Mouse (Mus musculus): ENCODE data around the gene Tceal5. TPM values are rescaled to one million over a fixed set of nuclear protein-coding genes. Genes with fewer than 3 reads are reported as not detected.
"Not testable (repeated sequence)": the region's sequence is repeated elsewhere in the genome, so short reads cannot be mapped to it uniquely, and the experiment has no call there.

Tceal5 gene
- 10 to 100 TPM; 18.0 to 23.2 TPM for total RNA-seq (2021)

DNA sequence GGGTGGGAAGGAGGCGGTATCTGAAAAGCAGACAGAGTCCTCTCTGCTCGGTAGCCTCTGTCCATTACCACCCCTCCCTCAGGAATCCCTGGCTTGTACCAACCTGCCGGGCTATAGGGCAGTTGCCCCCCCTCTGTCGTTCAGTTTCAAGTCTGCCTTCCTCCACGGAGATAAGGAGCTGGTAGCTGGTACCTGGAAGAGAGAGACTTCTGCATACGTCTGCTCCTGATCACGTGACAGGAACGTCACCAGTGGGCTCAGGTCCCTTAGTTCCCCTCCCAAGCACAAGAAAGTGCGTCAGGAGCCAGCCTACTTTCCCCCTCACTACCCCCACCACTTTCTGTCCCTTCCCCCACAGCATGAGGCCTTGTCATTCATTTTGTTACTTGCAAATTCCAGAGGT is at the start of gene Tceal5:
TSS of gene Tceal5 (minus strand) at position 213 of the 403 bp plus-strand sequence.
- peak; percentile 52 for DNase-seq

DNA sequence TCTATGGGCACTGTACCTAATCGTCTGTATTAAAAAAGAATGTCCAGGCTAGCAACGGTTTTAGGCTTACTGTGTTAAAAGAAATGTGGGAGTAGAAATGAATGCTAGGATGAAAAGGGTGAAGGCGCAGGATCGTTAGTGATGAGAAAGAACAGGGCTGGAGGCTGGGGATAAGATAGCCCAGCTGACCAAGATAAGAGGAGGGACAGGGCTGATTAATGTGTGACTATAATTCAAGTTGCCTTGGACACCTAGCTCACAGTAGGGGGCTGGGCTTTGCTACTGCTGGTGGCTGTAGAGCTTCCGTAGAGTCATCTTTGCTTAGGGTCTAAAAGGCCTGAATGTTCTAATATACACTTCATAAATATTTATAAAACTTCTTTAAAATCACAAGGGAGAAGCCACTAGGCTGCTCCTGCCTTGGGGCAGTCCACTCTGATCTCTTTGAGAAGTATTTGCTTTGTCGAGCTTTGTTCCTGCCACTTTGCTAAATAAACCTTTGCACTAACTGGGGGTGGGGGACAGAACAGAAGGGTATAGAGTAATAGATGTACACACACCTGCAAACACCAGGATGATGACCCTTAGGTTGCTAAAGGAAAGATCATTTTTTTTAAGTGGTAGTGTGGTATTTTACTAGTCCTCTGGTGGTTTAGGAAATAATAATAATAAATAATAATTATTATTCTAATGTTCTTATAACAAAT is 48.5 kb upstream of the Tceal5 start:
- DNase-seq, result no peak

DNA sequence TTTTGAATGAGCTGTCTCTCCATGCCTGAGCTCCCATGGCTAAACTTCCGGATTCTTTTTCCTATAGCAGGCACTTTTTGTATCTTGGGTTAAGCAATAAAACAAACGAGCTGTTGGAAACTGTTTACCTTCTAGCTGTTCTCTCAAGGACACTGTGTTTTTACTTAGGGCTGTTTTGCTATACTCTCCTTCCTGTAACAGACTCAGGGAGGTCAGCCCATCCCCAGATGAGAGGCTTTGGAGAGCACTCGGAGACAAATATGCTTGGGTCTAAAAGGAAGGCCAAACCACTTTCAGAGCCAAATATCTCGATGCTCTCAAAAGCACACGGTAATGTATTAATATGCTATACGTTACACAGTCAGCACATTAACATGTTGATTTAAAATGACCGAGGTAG is 46.0 kb upstream of the Tceal5 start:
- DNase-seq, result no peak

DNA sequence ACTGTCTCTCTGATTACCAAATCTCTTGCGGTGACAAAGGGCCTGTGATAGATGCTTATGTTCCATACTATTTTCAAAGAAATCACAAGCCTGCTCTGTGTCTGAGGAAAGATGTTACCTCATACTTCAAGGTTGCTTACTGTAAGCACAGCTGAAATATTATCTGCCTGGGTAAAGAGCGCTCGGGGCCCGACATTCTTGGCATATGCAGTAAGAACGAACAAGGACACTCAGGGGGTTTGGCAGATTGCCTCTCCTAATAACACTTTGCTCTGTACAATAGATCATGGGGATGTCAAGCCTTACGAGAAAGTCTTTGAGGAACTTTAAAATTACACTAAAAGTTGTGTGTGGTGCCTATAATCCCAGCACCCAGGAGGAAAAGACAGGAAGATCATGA is 45.1 kb upstream of the Tceal5 start:
- peak; percentile 12 for DNase-seq

DNA sequence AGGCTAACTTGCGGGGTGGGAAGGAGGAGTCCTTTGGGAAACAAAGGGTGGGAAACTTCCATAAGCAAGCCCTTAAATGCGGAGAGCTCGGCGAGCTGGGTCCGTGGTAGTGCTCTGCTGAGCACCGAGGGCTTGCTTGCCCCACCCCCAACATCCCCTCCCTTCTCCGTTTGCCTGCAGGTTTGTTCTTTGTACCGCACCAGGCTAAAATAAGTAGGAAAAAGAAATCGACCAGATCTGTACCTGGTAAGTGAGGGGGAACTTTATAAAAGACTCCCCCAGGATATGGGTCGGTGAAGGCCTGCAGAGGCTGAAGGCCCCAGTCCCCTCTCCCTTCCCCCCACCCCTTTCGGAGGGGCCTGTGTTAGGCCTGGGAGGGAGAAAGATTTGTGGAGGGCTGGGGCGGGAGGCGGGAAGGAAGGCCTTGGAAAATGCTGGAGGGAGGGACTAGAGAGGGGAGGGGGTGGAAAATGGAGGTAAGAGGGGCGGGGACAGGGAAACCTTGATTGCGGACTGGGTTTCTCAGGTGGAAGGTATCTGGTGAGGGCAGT is 41.9 kb upstream of the Tceal5 start:
- peak; percentile 19 for DNase-seq

DNA sequence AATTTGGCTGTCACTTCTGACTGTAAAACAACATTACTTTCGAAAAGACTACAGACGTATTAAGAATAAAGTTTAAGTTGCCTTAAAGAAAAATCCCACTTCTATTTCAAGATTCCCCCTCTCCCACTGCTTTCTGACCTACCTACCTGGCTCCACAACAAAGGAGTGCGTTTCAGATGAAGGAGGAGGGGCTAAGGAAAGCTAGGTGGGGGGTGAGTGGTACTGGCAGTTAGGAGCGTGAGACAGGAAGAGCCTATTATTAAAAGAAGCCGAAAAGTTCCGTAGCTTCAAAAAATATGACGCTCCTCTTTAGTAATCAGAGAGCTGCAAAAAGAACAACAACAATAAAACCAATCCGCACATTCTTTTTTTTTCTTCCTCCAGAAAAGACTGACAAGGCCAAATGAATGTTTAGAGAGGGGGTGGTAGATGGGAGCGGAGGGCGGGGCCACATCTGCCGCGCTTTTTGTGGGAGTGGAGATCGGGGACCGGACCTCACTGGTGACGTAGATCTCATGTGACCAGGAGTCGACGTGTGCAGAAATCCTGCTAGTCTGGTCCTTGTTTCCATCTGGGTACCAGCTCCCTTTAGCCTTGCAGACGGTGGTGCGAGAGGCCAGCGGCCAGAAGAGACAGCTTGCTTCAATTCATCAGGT is 41.0 kb upstream of the Tceal5 start, which contains the start of gene Tceal9:
TSS of gene Tceal9 (plus strand) at position 506 of the 656 bp plus-strand sequence.
- DNase-seq, result peak; percentile 77

DNA sequence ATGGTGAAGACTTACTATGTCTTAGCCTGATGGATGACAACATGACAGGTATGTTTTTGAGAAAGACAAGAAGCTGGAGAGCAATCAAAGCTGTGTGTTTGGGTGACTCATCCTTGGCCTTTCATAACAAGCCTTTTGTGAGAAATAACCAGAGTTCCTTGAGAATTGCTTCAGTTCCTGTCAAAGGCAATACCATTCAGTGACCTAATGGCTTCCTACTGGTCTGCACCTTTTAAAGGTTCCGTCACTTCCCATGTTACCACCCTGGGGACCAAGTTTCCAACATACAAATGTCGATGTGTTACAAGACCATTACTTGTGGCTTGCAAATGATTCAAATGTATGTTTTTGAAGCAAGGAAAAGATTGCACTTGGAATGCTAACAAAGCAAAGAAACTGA is 39.5 kb upstream of the Tceal5 start:
- no peak for DNase-seq

DNA sequence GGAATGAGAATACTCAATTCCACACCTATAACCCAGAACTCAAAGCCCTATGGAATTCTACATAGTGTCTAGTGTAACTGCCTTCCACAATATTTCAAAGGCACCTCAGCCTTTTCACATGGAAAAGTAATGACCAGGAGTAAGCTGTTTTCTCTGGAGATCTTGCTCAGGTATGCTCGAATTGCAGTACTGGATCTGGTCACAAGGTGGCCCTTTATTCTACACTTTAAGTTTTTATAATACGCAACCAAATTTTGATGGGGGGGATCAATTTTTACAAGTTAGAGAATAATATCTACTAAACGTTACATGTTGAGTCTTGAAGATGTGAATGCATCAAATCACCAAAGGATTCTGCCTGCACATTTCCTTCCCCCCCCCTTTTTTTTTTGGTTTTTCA is 34.4 kb upstream of the Tceal5 start:
- DNase-seq, result peak; percentile 52

DNA sequence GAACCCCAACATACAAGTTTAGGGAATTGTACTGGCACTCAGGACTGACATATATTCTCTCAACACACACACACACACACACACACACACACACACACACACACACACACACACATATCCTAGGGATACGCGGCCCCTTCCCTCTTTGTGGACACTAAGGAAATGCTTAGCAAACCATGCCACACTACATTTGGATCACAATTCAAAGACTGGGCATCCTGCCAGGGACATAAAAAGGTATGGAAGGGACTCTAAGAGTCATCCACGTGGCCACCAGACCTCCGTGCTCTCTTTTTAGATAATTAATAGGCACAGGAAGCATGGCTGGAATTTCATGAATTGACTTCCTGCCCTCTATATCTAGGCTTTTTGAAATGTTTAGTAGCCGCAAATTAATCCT is 24.1 kb upstream of the Tceal5 start:
- peak; percentile 56 for DNase-seq

DNA sequence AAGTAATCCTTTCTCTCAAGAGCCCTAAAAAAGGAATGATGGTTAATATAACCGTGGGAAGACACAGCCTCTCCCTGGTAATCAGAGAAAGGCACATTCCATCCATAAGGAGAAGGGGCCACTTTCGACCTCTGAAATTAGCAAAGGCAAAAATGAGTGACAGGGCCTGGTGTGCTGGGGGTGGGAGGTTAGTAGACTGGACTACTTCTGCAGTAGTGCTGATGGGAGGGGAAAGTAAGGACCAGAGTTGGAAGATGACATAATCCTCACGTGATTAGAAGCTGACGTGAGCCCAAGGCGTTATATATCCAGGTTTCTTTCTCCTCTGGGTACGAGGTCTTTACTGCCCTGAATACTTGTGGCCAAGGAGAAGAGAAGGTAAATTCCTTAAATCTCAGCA is 20.0 kb upstream of the Tceal5 start:
- no peak for DNase-seq

DNA sequence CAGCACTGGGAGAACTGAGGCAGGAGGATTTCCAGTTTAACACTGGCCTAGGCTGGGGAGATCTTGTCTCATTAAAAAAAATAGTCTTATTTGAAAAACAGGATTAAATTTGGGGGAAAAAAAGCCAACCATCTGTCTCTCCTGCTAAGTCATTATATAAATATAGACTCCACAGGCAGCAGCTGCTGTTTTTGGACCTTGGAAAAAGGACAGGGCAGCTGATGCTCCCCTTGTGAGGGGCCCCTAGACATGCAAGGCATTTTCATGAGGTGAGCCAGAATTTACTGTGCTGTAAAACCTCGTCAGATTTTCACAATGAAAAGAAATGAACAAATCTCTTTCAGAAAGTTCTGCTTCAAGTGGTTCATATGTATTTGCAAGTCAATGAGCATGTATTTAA is 12.6 kb upstream of the Tceal5 start:
- DNase-seq, result no peak

DNA sequence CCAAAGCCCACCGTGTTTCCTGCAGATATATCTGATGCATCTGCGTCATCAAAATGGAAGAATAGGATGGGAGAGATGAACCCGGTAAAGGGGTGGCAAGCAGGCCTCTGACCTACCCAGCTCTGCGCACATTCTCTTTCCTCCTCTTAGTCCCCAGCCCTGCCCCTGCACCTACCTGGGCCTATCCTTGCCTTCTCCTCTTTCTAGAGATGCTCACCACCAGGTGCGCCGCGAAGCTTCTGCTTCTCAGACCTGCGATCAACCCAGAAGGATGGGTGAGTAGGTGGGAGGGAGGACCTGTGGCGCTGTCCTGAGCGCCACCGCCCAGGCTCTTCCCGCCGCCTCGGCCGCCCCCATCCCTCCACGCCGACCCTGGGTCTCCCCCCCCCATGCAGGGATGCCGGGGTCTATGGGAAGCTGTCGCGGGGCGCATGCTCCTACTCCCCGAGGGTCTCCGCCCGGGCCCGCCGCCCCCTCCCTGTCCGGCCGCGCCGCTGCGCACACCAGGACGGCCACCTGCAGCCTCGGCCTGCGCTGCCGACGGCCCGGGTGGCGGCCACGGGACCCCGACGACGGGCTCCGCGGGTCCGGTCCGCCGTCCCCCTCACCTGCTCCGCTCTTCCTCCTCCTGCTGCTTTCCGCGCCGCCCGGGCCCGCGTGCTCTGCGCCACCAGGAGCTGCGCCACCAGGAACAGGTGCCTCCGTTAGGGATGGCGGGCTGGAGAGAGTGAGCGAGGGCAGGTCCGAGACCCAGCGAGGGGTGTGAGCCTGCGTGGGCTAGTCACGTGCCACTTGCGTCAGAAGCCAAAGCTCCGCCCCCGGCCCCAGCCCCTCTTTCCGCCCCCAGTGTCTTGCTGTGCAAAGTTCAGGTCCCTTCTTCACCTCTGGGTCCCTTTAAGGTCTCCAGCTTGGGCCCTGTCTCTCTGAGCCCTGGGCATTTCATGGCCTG is 11.3 kb upstream of the Tceal5 start, which contains the start of the genes Tceal7 and Bex1:
TSS of gene Tceal7 (plus strand) at position 51 of the 949 bp plus-strand sequence.
TSS of gene Bex1 (minus strand) at position 785 of the 949 bp plus-strand sequence.
- not testable (repeated sequence) for DNase-seq

DNA sequence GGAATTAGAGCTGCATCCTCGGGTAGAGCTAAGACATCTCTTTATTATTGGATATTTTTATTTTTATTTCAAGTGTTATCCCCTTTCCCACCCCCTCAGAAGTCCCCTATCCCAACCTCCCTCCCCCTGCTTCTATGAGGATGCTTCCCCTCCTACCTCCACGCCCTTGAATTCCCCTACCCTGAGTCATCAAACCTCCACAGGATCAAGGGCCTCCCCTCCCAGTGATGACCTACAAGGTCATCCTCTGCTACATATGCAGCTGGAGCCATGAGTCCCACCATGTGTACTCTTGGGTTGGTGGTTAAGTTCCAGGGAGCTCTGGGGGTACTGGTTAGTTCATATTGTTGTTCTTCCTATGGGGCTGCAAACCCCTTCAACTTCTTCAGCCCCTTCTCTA is 9.7 kb upstream of the Tceal5 start:
- DNase-seq, result no peak

DNA sequence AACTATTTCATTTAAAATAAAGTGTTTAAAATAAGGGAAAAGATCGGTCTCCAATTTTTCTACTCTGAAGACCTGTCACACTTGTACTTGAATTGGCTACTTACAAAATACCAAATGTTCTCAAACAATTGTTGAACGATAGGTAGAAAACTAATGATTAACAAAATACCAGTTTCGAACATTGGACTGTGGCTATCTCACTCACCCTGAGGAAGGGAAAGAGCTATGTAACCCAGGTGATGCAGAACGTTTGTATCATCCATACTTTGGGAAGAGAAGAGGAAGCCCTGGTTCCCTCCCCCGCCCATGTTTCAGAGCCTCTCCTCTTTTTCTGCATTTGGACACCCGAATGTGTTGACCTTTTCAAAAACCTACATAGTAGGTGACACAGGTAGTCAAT is 730 bp upstream of the Tceal5 start:
- no peak for DNase-seq

DNA sequence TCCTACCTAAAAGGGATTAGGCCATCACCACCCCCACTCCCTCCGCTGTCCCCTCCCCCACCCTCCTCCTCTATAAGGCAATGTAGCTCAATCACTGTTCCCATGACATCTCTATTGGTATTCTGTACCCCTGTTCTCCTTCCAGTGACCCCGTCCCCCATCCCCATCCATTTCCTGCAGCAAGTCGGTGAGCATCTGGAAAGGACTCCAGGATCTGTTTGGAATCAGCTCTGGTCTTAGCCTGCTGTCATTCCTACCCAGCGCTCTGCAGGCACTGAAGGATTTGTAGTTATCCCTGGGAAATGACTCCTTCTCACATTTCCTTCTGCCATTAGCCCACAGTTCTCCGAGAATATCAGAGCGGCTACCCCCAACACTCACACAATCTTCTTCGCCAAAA is 419 bp downstream of the Tceal5 start:
- no peak for DNase-seq

DNA sequence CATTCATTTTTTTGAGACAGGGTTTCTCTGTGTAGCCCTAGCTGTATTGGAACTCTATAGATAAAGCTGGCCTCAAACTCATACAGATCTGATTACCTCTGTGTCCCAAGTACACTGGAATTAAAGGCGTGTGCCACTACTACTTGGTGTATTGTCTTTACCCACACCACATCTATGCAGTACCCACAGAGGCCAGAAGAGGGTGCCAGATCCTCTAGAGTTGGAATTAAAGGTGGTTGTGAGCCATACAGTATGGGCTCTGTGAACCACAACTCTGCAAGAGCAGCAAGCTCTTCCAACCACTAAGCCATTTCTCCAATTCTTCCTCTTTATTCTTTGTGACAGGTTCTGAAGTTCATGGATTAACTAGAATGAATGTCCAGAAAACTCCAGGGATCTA is 6.8 kb downstream of the Tceal5 start:
- peak; percentile 60 for DNase-seq

DNA sequence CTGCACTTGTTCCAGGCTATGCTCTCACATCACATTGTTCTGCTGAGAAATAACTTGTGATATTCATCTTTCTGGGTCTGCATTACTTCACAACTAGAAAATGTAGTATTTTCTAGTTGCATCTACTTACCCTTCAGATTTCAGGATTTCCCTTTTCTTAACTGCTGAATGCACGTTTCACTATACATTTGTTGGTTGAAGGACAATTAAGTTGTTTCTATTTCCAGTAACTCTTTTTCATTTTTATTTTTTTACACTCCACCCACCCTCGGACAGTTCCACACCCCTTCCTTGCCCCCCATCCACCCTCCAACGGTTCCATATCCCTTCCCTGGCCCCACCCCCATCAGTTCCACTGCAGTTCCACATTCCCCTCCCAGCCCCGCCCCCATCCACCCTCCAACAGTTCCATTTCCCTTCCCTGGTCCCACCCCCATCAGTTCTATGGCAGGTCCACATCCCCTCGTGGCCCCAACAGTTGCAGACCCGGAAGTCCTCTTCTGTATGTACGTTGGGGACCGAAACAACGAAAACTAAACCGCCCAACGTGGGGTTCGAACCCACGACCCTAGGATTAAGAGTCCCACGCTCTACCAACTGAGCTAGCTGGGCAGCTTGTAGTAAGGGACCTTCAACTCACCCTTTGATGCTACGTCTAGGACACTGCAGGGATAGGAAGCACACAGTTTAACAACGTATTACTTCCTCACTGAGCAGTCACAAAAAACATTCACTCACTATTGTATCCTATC is 8.3 kb downstream of the Tceal5 start:
- no peak for DNase-seq

DNA sequence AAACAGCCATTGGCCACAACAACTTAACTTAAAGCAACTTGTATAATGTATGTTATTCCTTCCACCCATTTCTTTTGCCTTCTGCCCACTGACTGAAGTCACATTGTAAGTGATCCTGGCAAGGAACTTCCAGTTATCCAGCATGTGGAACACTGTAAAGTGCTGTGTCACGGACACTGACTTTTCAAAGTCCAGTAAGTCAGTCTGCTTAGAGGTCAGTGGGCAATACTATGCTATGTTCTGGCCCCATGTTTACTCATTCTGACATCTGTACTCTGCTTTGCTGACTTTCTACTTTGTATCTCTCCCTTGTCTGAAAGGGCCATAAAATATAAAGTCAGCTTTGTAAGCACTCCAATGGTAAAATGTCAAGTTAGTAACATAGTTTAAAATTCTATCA is 20.6 kb downstream of the Tceal5 start:
- no peak for DNase-seq

DNA sequence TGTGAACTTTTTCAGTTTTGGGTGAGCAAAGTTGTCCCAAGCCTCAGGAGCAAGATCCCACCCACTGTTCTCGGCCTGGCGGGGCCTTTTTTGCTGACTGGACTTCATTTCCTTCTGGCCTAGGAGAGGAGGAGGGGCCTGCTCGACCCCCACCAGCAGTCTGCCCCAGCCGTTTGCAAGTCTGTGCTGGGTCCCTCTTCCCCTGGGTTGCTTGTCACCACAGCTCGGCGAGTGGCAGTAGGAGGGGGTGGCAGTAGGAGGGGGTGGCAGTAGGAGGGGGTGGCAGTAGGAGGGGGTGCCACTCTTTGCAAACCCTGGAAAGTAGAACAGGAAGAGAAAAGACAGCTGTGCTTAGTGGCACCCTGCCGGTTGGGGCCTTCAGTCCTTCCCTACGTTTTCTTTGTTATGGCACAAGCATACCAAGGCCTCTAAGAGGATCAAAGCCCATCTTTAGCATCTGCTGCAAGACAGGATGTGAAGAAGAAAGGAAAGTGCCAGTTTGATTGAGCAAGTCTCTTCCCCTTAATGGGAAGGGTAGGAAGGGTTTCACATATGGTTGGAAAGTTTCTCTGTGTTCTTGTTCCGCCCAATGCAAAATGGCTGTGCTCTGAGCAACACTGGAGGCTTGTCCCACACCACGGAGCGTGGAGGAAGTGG is 22.7 kb downstream of the Tceal5 start:
- DNase-seq, result no peak

DNA sequence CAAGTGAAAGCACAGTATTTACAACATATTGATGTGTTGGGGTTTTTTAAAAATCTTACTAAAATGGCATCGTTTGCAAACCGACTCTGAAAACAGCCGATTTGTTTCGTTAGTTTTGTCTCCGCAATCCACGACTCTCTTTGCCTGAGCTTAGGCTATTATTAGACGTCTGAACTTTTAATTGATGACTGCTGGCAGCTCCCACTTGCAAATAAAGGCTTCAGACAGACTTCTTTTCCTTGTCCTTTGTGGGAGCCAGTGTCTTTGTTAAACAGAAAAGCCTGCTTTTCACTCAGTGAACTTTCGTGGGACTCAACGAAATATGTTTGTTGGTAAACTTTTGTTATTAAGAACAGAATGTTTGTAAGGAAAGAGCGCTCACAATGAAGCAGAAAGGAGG is 30.9 kb downstream of the Tceal5 start:
- DNase-seq, result no peak

DNA sequence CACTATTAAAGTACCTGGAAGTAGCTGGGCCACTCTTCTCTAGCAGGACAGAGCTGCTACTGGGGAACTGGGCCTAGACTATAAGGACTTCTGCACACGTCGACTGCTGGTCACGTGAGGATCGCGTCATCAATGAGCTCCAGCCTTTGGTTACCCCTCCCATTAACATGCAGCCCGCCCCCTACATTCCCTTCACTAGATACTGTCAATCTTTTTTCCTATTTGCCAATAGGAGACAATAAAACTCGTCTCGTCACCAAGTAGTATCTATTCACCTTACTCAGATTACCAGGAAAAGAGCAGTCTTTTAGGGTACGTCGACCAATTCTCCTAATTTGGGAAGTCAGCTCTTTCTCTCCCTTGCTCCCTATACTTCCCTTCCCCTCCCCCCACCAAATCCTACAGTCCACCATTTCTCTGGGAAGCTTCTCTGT is 31.5 kb downstream of the Tceal5 start, which contains the start of gene Tceal8:
TSS of gene Tceal8 (minus strand) at position 225 of the 434 bp plus-strand sequence.
- DNase-seq, result peak; percentile 80
